ENCODE assay signal across 10 mouse cellular contexts in the genomic region with DNA sequence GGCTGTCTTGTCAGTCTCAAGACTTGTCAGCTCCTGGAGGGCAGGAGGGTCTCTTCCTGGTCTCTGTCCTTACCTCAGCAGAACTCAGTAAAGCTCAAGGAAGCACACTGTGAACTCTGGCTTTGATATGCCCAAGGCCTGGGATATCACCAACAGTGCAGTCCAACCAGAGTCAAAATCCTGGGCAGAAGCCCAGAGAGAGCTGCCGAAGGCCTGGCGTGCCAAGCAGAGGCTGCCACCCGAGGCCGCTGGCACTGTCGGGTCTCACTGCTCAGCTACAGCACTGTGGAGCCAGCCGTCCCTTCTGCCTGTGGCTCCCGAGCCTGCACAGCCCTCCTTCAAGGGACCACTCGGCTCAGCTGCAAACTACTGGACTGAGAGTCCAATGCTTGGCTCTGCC. TPM values are rescaled to one million over a fixed set of nuclear protein-coding genes. Genes with fewer than 3 reads are reported as not detected.
DNase-seq lines count a peak whose midpoint lies in the region; ATAC-seq lines count a peak whose summit lies in the region.
"Had no signal": no experiment of that assay in that cellular context is flagged by ENCODE, and none has a peak within 500 bp of the region (broad histone marks: within the 10 kb centered on the region; RNA-seq: fewer than 3 reads in every experiment).

No protein-coding gene starts in this region.

- no peaks in the 10 kb centered on the region for H3K27me3 ChIP-seq in heart, embryonic 12.5 days (replicated peaks)
- H3K27me3 ChIP-seq: embryonic facial prominence, embryonic 12.5 days had no signal

- no peak for ATAC-seq in heart, embryonic 12.5 days (ENCODE audit: insufficient number of reproducible peaks, low FRiP score)
- ATAC-seq in CD4-positive, CD25-positive, alpha-beta regulatory T cell, adult 4 months = no peak

- peak overlapping the region; percentile 67; the same call in 1 of the 2 replicates for H3K27ac ChIP-seq in heart, embryonic 12.5 days (ENCODE audit: poor library complexity, severe bottlenecking)
- H3K27ac ChIP-seq: embryonic facial prominence, embryonic 12.5 days had no signal

- H3K36me3 ChIP-seq in heart, embryonic 12.5 days = peaks cover 15% of the 10 kb centered on the region

- H3K9me3 ChIP-seq in heart, embryonic 12.5 days (replicated peaks) = no peaks in the 10 kb centered on the region
- H3K9me3 ChIP-seq: embryonic facial prominence, embryonic 12.5 days; G1E had no signal

- H3K4me3 ChIP-seq in heart, embryonic 12.5 days = no peak overlapping the region
- H3K4me3 ChIP-seq: embryonic facial prominence, embryonic 12.5 days had no signal

- H3K4me1 ChIP-seq in heart, embryonic 12.5 days (replicated peaks) = peaks cover 90% of the 10 kb centered on the region

- peak overlapping the region; percentile 55; the same call in 1 of the 2 replicates for H3K9ac ChIP-seq in heart, embryonic 12.5 days
- H3K9ac ChIP-seq: embryonic facial prominence, embryonic 12.5 days had no signal

- peak; percentile 47 for DNase-seq in layer of hippocampus, adult 11-12 months (ENCODE audit: low spot score)
- no peak for DNase-seq in layer of hippocampus, adult 9-11 months
- peak; percentile 86 for DNase-seq in adrenal gland, postnatal 10 days
- peak; percentile 62 for DNase-seq in cerebellum, adult 8-10 months
- no peak for DNase-seq in left cerebral cortex, adult 11 months (ENCODE audit: low spot score)
- no peak for DNase-seq in spleen, postnatal 36 days (ENCODE audit: low spot score in 2 of 2)

- no peak overlapping the region for H3K4me2 ChIP-seq in heart, embryonic 12.5 days
- H3K4me2 ChIP-seq: embryonic facial prominence, embryonic 12.5 days had no signal

- 74% methylated on average over 8 of the region's 8 CpGs for WGBS in heart, embryonic 12.5 days

RNA-seq across cellular contexts. Expression of a gene that starts 38.3 kb away (rescaled TPM):
- total RNA-seq in adrenal gland, postnatal 10 days (2021) = 10 to 100 TPM; 40.4 to 53.6 TPM
- polyA plus RNA-seq in heart, embryonic 12.5 days (2016; fragmentation: Nextera tagmentation; extraction: Ambion mirVana) = 7.5 and 7.8 TPM in 2 replicates
- 10 to 100 TPM in 1 of 2 experiments, 1 to 10 TPM in 1; 9.3 to 11.5 TPM for polyA plus RNA-seq in CD4-positive, CD25-positive, alpha-beta regulatory T cell, adult 4 months (2017; shearing (Covaris generic))

Comparison
In these comparisons a context has a peak if more than half of its experiments do, and no peak if none do; other contexts are left out.
1. DNase-seq: peak in layer of hippocampus, adult 11-12 months (single experiment), adrenal gland, postnatal 10 days (single experiment) and cerebellum, adult 8-10 months (single experiment); none in layer of hippocampus, adult 9-11 months (single experiment), left cerebral cortex, adult 11 months (single experiment) and spleen, postnatal 36 days (0 of 2).